Mouse (Mus musculus) bone marrow macrophage, adult 2 months (primary cell): ENCODE measurements around the gene Hivep3.

Experiments used
- CTCF ChIP-seq: IDR thresholded peaks from 2 replicates; pipeline ENCODE4 v1.5.1; 2012; ENCODE audit warnings: low read depth, mild to moderate bottlenecking, low read length, moderate library complexity
- POLR2A ChIP-seq: IDR thresholded peaks from 2 replicates; pipeline ENCODE4 v1.6.1; 2012; ENCODE audit warnings: mild to moderate bottlenecking, low read depth, low read length, borderline replicate concordance

DNA sequence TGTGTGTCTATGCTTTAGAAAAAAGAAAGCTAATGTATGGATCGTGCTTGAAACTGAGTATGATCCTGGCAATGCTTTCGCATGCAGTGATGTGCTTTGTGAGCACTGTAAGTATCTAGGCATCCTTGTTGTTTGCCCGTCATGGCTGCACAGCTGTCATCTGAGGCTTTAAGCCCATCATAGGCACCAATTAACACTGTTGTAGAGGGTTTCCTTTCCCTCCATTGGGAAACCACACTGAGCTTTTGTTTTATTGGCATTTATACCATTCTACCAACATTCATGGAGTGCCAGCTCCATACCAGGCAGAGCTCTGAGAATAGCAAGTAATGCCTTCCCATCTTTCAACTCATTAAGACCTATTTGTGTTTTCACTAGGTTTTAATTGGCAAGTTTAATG lies 42.3 kb downstream of the Hivep3 start:
- TF ChIP-seq CTCF: no peak
- no peak for TF ChIP-seq POLR2A
